Mouse (Mus musculus) left cerebral cortex, postnatal 25 days (tissue): ENCODE results near the gene Arv1. TPM values are rescaled to one million over a fixed set of nuclear protein-coding genes. Genes with fewer than 3 reads are reported as not detected.

Source experiments
- DNase-seq, 2 experiments: peaks; one replicate each; pipeline ENCODE4 v3.0.0; 2022; ENCODE audit warnings: low spot score in 2 of 2, mixed read lengths in 1 of 2
- intact Hi-C: fragments of 180-260 bp; cut with DNase I; formaldehyde crosslinking; loops from one replicate; pipeline ENCODE4 v1.15.1; 2025
- total RNA-seq, 2 experiments: library from RNA; stranded (reverse); gene quantifications; 2 replicates each; pipeline ENCODE4 v1.2.3; 2021

The Arv1 gene
- total RNA-seq, 2 experiments from 2014 or later = 11.1 to 11.4 TPM

DNA sequence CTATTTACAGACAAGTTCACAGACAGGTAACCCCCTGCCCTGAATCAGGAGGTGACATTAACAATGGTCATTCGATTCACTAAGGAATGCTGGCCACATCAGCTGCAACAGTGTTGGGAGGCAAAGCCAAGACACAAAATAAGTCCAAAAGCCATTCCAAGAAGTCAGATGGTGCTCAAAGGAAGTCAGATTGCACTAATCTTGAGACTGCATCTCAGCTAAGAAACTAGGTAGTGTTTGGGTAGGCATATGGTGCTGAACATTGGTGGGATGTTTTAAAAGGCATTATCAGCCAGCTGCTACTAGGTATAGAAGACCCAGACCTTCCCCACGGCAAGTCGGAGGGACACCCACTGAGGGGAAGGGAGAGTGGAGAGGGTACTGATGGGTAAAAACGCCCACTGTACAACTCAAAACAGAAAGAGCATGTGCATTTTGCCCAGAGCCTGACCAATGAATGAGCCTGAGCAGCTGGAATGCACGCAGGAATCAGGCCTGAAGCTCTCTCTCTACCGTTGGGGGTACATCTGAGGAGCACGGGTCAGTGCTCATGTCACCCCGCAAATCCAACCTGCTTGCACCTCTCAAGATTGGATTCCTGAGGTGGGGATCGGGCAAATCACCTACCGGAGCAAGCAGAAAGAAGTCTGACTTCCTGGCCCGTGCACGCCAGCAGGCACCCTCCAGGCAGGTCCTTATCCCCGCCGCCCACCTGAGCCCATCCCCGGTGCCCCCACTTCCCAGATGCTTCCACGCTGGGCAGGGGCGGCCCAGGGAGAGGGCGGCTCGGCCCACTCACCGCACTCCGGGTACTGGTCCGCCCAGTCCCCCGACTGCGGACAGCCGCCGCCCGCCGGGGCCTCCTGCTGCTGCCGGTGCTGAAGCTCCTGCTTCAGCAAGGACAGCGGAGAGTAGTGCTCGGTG lies 739 bp upstream of the Arv1 start:
- intact Hi-C loops = no loop called here

DNA sequence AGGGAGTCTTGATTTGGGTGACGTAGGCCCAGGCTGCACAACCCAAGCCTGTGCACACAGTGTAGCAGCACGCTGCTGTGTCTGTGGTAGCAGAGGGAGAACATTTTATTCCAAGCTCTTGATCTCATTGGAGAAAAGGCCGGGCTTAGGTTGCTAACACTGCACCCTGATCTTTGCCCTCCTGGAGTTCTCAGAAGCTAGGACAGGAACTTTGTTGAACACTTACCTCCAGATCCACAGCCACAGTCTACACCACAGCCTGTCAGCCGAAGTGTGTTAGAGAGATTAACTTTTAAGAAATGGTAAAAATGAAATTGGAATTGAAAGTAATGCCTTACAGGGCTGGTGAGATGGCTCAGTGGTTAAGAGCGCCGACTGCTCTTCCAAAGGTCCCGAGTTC lies 2.4 kb downstream of the Arv1 start:
- intact Hi-C loops = no loop called here

More for the DNA sequence above, 739 bp upstream of the Arv1 start:
- DNase-seq = peak in 1 of 2 experiments; percentile 27

DNA sequence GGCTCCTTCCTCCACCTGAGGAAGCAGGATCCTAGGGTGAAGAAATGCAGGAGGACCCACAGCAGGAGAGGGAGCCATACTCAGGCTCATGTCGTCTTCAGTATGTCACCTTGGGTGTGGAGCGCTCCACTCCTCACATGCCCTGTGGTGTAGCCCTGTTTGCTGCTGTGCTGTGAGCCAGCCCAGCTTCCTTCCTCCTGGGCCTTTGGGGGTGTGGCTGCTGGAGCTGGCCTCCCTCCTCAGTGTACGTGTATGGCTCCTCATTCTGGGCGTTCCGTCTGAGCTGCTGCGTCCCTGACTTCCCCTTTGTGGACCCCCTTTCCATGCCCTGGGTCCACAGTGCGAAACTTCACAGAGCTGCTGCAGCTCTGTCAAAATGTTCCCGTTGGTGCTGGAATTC lies 10.9 kb downstream of the Arv1 start:
- intact Hi-C loops = no loop called here
- DNase-seq = no peak

More for the DNA sequence above, 2.4 kb downstream of the Arv1 start:
- DNase-seq = no peak

DNA sequence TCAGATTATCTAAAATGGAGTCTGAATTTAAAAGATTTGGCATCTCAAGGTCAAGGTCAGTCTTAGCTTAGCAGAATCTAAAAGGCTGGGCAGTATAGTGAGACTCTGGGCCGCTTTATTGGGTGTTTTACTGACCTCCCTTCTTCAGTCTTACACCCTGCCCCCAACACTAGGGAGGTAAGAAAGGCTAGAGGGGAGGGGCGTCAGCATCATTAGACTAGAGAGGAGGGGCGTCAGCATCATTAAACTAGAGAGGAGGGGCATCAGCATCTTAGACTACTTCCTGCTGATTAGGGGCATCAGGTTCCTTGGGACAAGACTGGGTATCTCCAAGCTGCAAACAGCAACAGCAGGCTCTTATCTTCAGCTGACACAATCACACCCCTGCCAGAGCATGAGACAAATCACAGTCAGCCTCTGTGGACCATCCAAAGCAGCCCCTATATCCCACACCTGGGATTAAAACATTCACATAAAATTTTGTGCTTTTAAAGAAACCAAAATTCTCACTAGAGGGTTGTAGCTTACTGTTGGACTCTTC lies 13.5 kb downstream of the Arv1 start:
- intact Hi-C loops = no loop called here
- DNase-seq = no peak

DNA sequence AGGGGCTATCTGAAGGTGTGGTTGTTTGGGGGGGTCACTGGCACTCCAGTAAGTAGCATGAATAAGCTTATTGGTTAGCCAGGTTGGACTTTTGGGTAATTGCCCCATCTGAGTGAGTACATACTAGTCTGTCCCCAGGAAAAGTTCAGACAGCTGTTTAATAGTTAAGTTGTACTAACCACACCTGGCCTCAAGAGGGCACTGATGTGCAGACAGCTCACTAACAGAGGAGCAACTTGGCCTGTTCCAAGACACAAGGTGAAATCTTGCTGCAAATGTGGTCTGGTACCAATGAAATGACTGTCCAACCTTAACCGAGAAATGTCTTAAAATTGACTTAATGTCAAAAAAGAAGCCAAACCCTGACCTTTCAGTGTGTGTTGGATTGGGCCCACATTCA lies 17.3 kb downstream of the Arv1 start:
- intact Hi-C loops = no loop called here
- DNase-seq = no peak

DNA sequence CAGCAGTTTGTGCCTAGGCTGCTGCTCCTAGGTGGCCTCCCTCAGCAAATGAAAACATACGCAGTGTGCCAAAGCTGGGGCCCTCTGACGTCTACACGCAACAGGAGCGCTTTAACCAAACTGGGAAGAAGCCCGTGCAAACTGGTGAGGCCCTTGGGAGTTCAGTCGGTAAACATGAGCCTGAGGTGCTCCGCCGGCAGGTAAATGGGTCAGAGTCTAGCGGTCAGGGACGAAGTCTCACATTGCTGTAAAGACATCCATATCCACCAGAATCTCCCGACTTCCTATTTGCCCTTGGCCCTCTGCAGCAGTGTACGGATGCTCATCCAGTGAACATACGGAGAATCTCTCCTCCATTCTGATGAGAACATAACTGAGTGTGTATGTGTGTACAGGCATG lies 24.7 kb downstream of the Arv1 start:
- no peak for DNase-seq
- intact Hi-C loops = no loop called here

DNA sequence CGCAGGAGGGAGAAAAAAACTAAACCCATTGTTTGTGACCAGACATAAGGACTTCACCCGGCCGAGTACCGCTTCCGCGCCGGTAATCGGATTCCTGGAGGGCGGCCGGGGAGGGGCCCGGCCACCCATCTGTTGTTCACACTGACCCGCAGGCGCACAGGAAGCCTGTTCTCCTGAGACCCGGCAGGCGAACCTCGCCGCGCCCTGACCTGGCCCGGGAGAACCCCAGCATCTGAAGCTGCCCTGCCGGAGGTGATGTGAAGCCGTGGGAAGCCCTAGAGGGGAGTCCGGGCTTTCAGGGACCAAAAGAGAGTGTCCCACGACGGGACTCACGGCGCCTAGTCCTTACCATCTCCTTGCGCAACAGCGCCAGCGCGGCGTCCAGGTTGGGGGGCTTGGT lies 29.3 kb downstream of the Arv1 start:
- intact Hi-C loops = loop anchor here (5.0 kb wide), 1 partner anchor 76 kb away; no protein-coding TSS in a partner anchor
- no peak for DNase-seq

DNA sequence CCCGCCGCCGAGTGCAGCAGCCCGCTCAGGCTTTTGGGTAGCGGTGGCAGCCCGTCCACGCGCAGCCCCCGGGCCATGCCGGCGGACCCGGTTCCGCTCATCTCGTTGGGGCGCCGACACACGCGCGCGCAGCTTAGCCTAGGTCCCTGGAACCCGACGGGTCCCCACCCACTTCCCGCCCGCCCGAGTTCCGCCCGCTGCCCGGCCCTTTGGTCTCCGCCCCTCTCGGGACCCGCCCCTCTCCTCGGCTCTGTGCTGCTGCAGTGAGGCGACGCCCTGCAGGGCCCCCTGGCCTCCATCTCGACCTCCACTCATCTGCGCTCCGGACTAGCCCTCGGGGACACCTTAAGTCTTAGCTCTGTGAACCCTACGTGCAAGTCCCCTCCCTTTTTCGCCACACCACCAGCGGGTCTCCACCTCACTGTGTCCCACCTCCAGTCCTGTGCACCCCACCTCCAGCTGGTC lies 29.8 kb downstream of the Arv1 start, which contains the start of gene Fam89a:
Gene Fam89a (minus strand): TSS at position 124 of the 465 bp plus-strand sequence.
- intact Hi-C loops = loop anchor here (5.0 kb wide), 1 partner anchor 76 kb away; no protein-coding TSS in a partner anchor
- no peak for DNase-seq

DNA sequence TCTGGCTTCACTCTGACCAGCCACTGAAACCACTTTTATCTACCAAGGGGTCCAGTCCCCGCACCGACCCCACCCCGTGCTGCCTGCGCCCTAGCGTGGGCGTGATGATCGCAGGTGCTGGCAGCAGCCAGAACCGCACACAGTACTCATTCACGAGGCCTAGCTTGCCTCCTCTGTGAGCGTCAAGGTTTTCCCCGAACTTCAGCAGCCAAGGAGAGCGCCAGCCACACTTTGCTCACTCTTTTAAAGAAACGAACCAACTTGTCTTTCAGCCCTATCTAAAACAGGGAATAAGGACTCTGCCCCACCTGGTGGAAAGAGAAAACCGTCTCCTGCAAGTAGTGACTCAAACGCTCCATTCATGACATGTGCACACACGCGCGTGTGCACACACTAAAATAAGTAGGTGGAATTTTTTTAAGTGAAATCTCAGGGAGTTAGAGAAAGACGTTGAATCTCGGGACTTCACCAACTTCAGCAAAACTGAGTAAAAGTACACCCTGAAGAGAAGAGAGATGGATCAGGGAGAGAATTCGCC lies 30.5 kb downstream of the Arv1 start:
- DNase-seq = no peak
- intact Hi-C loops = loop anchor here (5.0 kb wide), 1 partner anchor 75 kb away; no protein-coding TSS in a partner anchor

DNA sequence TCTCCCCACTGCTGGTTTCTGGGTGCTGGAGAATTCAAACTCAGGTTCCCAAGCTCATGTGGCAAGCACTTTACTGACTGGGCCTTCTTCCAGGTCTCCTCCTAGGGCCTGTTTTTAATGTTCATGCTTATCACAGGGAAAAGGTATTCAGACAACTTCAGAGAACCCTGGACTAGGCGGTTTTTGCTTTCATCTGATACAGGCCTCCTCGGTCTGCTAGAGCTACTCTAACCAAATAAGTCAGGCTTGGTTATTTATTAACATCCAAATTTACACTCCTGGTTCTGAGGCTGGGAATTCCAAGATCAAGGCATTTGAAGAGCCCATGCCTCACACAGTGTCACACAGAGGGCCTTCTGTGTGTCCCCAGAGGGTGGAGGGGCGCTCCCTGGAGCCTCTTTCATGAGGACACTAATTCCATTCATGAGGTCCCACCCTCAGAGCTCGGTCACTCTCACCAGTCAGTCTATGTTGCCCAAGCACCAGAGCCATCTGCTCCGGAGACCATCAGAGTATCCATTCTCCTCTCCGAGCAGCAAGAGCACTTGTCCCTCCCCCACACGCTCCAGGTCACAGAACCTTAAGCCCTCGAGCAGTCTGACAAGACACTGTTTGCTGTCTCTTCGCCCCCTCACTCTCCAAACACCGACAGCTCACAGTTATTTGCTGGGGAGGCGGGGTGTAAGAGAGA lies 32.3 kb downstream of the Arv1 start:
- intact Hi-C loops = loop anchor here (5.0 kb wide), 1 partner anchor 73 kb away; no protein-coding TSS in a partner anchor

DNA sequence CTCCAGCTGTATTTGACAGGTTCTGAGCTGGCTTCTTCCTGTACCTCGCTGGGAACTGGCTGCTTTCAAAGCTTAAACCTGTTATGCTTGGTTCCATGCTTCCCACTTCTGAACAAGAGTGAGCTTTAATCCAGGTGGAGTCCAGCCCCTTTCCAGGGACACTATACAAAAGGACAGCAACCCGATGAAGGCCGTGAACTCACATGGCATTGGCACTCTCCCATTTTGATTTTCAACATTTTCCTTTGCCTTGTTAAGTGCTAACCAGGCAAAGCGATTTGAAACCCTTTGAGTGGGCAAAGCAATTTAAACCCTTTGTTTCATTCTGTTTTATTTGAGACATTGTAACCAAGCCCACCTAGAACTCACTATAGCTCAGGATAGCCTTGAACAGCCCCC lies 32.9 kb downstream of the Arv1 start:
- intact Hi-C loops = loop anchor here (5.0 kb wide), 1 partner anchor 73 kb away; no protein-coding TSS in a partner anchor
- DNase-seq = no peak

More for the DNA sequence above, 32.3 kb downstream of the Arv1 start:
- peak in 1 of 2 experiments; percentile 35 for DNase-seq

DNA sequence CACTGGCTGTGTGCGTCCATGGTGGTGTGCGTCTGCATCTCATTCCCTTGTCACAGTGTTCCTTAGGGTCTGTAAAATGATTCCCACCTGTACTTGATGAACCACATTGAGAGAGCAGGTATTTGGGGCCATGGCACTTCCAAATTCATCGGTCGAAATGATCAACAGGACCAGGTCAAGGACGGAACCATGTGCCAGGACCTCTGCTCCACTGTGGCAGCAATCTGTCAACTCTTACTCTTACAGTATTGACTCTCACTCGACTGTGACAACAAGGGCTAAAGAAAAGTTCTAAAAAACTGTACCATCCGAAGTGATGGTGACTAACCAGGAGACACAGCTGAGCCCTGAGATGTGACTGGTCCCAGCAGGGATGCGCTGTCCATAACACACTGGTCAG lies 33.5 kb downstream of the Arv1 start:
- intact Hi-C loops = no loop called here
- DNase-seq = no peak

DNA sequence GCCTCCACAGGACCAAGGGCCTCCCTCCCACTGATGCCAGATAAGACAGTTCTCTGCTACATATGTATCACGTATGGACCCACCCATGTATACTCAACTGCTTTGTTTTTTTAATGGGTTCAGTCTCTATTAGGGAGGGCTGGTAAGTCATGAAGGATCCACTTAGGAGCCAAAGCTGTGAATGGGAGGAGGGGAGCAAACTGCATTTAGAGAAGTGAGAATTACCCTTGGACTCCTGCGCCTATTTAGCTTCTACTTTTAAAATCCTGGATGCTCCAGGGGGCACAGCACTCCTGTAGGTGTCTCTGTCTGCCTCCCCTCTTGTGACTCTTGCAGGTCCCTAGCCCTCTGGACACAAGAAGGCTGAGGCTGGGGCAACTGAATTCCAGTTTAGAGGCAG lies 34.2 kb downstream of the Arv1 start:
- intact Hi-C loops = no loop called here
- no peak for DNase-seq

DNA sequence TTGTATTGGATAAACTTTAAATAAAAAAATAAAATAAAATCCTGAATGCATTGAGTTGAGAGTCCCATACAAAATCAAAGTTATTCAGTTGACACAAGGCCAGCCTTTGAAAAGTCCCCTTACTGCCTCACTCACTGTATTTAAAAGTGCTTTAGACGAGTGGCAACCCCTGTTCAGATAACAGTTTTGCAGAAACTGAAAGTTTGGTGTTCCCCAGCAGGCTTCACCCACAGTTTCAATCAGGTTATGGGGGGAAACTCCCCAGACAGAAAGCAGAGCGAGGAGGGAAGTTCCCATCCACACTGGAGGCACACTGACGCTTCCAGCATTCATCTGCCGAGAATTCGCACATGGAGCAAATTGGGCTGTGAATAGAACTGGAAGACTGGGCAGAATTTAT lies 34.7 kb downstream of the Arv1 start:
- no peak for DNase-seq
- intact Hi-C loops = no loop called here

DNA sequence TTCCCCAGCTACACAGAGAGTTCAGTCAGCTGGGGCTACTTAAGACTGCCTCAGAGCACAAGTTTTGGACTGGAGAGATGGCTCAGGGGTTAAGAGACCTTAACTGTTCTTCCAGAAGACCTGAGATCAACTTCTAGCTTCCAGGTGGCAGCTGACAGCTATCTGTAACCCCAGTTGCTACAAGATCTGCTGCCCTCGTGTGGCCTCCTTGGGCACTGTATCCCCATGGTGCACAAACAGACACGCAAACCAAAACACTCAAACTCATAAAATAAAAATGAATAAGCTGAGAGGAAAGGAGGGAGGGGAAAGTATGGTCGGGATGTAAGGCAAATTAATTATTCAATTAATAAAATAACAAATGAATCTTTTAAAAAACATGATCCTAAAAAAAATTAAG lies 36.6 kb downstream of the Arv1 start:
- no peak for DNase-seq

DNA sequence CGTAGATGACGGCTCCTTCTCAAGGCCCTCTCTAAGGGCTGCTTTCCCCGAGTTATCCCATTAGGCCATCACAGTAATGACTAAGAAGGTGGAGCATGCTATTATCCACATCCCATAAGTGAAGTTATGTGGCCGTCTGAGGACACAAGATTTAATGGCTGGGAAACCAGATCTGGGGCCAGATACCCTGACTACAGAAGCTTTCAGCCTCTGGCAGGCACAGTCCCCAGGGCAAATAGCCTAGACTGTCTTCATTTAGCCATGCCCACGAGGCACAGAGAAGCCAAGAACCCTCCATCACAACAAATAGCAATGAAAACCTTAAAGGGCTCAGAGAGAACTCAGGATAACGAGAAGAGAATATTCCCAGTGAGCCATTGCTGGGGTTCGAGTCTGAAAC lies 41.1 kb downstream of the Arv1 start:
- intact Hi-C loops = no loop called here

More for the DNA sequence above, 36.6 kb downstream of the Arv1 start:
- intact Hi-C loops = no loop called here

DNA sequence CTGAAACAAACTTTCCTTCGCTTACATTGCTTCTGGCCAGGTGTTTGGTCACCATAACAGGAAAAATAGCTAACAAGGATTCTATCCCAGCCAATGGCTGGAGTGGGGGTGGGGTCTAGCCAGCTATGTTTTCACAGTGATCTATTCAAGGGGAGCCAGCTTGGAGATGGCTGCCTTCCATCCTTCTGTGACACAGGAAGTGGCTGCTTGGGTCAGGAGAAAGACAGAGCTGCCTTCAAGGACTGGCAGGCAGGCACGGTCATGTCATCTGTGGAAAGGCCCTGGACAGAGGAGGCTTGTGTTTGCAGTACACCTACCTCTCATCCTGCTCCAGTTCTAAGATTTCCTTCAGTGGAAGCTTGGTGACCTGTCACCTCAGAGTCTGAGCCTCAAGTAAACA lies 50.5 kb downstream of the Arv1 start:
- DNase-seq = peak in 1 of 2 experiments; percentile 39

More for the DNA sequence above, 41.1 kb downstream of the Arv1 start:
- no peak for DNase-seq

DNA sequence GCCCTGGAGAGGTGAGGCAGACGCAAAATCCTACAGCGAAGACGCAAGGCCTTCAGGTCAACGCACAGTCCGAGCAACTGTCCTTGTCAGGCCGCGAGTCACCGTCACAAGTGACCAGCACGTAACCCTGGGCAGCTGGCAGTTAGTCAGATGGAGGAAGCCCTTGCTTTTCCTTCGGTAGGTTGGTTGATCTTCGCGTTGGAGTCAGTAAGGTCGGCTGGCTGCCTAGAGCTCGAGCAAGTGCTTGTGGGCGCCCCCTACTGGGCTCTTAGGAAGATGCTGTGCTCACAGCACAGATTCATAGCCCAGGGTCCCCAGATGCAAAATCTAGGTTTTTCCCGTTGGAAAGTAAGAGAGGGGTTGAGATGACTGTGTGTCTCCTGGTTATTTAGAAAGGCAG lies 53.8 kb downstream of the Arv1 start:
- DNase-seq = peak; percentile 72 to 76

More for the DNA sequence above, 50.5 kb downstream of the Arv1 start:
- intact Hi-C loops = no loop called here

DNA sequence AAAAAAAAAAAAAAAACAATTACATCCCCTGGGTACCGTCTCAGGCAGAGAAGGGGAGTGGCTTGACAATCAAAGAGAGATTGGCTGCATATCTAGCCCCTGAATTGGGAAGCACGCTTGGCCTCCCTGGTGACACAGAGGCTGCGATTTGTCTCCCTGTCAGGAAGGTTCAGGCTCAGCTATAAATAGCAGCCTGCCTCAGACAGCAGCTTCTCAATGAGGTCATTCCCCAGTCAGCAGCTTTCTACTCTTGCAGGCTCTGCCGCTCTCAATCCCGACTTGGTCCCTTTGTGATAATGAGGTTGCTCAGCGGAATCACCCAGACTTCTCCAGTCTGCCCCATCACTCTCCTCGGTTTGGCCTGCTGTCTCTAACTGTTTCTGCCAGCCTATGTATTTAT lies 58.3 kb downstream of the Arv1 start:
- DNase-seq = peak in 1 of 2 experiments; percentile 37
- intact Hi-C loops = no loop called here

More for the DNA sequence above, 53.8 kb downstream of the Arv1 start:
- intact Hi-C loops = no loop called here

DNA sequence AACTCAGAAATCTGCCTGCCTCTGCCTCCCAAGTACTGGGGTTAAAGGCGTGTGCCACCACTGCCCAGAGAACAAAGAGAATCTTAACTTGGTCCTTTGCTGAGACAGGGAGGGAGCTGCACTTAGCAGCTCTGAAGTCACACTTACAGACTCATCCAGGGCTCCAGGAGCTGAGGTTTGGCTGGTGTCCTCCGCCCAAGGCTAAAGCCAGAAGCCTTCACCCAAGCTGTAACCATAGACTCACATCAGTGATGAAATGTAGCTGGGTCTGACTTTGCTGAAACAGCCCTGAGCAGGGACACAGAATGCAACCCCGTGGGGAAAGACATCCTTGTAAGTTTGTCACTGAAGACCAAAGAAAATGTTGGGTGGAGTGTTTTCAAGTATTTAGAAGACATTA lies 60.5 kb downstream of the Arv1 start:
- no peak for DNase-seq
- intact Hi-C loops = no loop called here
